Mouse (Mus musculus) left cerebral cortex, postnatal 25 days (tissue): ENCODE results near the gene Ebp. TPM values are rescaled to one million over a fixed set of nuclear protein-coding genes. Genes with fewer than 3 reads are reported as not detected.

ENCODE experiments used
- DNase-seq, 2 experiments: peaks; one replicate each; pipeline ENCODE4 v3.0.0; 2022; ENCODE audit warnings: low spot score in 2 of 2, mixed read lengths in 1 of 2
- intact Hi-C: fragments of 180-260 bp; cut with DNase I; formaldehyde crosslinking; loops from one replicate; pipeline ENCODE4 v1.15.1; 2025
- total RNA-seq, 2 experiments: library from RNA; stranded (reverse); gene quantifications; 2 replicates each; pipeline ENCODE4 v1.2.3; 2021

Gene Ebp
- total RNA-seq = 10 to 100 TPM; 35.6 to 41.4 TPM

GRCm38 (mm10) chrX:8193419-8193723 is at the start of gene Ebp:
Gene Ebp (minus strand): TSS chrX:8193512.
- intact Hi-C loops = loop anchor here (5.0 kb wide), 1 partner anchor 59 kb away; the partner anchor contains the start of gene Ftsj1
- peak; percentile 44 to 71 for DNase-seq

- DNase-seq = no peak
- intact Hi-C loops = no loop called here
These were observed 45.6 kb upstream of the Ebp start for GRCm38 (mm10) chrX:8238804-8239395.

GRCm38 (mm10) chrX:8236704-8237103 is 43.4 kb upstream of the Ebp start:
- no peak for DNase-seq
- intact Hi-C loops = no loop called here

- no peak for DNase-seq
- intact Hi-C loops = no loop called here
These were observed 40.3 kb upstream of the Ebp start for GRCm38 (mm10) chrX:8233602-8234001.

DNA sequence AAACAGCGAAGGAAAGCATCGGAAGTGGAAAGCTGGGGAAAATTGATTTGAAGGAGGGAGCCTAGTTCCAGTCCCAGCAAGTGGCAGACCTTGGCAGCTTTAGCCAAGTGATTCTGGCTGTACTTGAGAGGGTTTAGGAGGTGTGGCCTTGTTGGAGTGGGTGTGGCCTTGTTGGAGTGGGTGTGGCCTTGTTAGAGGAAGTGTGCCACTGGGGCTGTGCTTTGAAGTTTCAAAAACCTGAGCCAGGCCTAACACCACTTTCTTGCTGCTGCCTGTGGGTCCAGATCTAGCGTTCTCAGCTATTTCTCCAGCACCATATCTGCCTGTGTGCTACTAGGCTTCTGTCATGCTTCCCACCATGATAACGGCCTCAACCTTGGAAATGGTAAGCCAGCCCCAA is 37.0 kb upstream of the Ebp start:
- intact Hi-C loops = no loop called here
- DNase-seq = no peak

DNA sequence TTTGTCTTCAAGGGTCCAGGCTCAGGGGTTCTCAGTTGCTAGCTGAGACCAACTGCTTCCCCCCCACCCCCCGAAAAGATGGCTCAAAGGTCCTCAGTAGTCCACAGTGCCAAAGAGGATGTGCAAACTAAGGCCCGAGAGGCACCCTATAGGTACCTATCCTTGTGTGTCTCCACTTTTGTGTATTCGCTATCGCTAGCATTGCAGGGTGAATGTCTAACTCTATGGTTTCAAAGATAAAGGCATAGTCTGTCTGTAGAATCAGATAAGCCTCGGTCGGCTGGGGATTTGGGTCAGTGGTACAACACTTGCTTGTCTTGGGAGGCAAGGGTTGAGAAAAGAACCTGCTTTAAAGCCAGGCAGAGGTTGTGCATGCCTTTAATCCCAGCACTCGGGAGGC is 30.2 kb upstream of the Ebp start:
- no peak for DNase-seq
- intact Hi-C loops = no loop called here

GRCm38 (mm10) chrX:8222678-8223421 is 29.5 kb upstream of the Ebp start:
- intact Hi-C loops = loop anchor here (1.0 kb wide), 1 partner anchor 17 kb away; the partner anchor contains the start of gene Porcn
- DNase-seq = peak; percentile 42 to 70

DNA sequence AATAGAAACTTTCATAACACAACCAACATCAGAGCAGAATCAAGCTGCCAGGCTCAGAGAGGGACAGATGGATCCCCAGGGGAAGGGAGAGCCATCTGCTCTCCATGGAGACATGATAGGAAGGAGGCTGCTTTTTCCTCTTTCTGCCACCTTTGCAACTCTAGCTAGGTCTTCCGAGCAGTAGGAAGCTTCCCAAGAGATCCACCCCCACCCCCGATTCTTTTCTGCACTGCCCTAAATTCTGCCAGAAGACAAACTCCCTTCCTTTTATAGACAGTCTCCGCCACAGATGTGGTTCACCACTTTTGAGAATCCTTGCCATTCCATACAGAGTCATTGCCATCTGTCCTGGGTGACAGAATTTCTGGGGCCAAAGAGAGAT is 29.0 kb upstream of the Ebp start:
- intact Hi-C loops = loop anchor here (1.0 kb wide), 1 partner anchor 16 kb away; the partner anchor contains the start of gene Porcn
- DNase-seq = peak; percentile 59 to 88

- no peak for DNase-seq
- intact Hi-C loops = no loop called here
These were observed 26.3 kb upstream of the Ebp start for GRCm38 (mm10) chrX:8219651-8220050.

- intact Hi-C loops = no loop called here
- no peak for DNase-seq
These were observed 24.8 kb upstream of the Ebp start for GRCm38 (mm10) chrX:8218114-8218513.

DNA sequence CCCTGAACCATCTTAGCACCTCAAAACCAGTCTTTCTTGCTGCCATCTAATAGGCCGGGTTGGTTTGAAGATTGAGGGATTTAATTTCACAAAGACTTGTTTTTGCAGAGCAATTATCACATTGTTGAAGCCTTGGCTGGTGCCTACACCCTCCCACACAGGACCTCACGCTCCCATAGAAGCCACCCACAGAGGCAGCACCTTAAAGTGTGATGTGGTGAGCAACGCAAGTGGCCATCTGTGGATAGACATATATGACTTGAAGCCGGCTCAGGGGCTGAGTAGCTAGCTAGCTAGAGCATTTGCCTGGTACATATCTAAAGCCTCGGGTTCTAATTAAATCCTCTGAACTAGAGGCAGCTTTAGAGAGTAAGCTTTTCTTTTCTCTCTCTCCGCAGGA is 24.1 kb upstream of the Ebp start:
- peak; percentile 28 to 81 for DNase-seq
- intact Hi-C loops = no loop called here

- no peak for DNase-seq
These were observed 18.3 kb upstream of the Ebp start for GRCm38 (mm10) chrX:8211490-8212207.

DNA sequence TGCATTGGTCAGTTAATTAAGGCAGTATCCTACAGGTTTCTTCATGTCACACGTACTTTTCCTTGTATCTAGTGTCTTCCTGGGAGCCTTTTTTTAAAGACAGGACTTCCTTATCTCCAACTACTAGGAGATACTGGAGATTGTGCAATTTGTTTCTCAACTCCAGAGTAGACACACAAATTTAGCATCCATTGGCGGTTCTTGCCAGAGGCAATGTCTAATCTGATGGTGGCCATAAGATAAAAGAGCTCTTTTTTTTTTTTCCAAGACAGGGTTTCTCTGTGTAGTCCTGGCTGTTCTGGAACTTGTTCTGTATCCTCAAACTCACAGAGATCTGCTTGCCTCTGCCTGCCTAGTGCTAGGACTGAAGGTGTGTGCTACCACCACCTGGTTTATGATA is 16.4 kb upstream of the Ebp start:
- intact Hi-C loops = no loop called here
- no peak for DNase-seq

More at GRCm38 (mm10) chrX:8211490-8212207, 18.3 kb upstream of the Ebp start:
- intact Hi-C loops = no loop called here

DNA sequence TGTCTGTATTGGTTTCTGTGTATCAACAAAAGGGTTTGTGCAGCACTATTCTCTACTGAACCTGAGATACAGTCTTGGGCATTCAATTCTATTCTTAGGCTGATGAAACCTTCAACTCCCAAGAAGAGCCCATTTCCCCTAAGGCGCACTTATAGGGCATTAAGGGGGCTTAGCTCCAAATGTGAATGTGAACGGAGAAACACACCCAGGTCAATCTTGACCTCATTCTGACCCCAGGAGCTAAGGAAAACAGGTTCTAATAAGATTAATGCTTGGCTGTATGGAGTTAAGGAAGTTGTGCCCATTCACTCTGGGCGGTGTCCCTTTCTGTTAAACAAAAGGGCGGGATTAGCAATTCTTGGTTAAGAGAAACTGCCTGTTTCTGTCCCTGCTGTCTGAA is 13.9 kb upstream of the Ebp start:
- intact Hi-C loops = no loop called here
- no peak for DNase-seq

DNA sequence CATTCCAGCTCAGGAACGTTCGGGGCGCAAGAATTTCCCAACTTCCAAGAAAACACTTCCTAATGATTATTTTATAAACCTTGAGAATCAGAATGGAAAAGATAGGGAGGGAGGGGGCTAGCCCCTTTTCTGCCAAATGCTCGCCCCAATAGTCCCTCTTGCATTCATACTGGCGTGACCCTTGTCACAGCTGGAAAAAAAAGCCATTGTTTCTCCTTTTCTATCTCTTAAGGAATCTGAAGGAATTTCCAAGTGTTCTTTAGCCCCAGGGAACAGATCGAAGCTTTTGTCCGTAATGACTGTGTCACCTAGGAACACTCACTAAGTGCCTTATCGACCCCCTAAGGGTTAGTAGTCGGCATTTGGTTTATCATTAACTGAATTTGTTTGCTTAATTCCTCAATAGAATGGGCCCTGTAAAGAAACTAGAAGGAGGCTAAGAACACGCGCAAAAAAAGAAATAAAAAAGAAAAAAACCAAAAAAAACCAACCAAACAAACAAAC is 13.4 kb upstream of the Ebp start:
- intact Hi-C loops = loop anchor here (1.0 kb wide), 1 partner anchor 16 kb away; no protein-coding TSS in a partner anchor
- DNase-seq = no peak

DNA sequence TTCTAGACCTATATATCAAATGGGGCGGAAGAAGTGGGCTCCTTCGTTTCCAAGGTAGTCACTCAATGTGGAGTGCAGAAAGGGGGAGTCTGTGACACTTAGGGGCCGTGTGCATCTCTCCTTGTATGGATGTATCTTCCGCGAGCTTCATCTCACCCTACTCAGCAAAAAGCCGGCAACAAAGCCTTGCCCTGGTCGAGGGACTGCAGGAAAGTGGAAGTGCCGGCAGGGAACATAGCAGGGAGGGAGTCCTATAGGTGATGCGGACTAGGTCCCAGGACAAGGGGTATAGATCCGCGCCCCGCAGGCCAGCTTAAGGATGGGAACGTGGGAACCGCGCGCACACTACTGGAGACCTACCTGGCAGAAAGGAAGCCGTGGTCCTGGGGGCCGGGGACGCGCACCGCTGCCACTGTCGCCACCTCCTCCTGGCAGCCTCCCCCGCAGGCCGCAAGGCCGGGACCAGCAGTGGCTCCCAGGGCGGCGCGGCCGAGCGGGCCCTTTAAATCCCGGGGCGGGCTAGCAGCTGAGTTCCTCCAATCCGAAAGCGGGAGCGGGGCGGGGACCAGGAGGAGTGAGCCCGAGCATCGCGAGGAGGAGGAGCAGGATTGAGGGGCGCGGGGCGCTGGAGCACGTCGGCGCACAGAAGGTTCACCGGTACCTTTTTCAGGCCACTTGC is 12.8 kb upstream of the Ebp start, which contains the start of gene Porcn:
Porcn (minus strand) TSS at position 511 of the 679 bp plus-strand sequence.
- peak; percentile 76 to 86 for DNase-seq
- intact Hi-C loops = loop anchor here (1.0 kb wide), 1 partner anchor 16 kb away; no protein-coding TSS in a partner anchor

GRCm38 (mm10) chrX:8205551-8205950 is 12.2 kb upstream of the Ebp start:
- intact Hi-C loops = no loop called here
- DNase-seq = peak in 1 of 2 experiments; percentile 35

DNA sequence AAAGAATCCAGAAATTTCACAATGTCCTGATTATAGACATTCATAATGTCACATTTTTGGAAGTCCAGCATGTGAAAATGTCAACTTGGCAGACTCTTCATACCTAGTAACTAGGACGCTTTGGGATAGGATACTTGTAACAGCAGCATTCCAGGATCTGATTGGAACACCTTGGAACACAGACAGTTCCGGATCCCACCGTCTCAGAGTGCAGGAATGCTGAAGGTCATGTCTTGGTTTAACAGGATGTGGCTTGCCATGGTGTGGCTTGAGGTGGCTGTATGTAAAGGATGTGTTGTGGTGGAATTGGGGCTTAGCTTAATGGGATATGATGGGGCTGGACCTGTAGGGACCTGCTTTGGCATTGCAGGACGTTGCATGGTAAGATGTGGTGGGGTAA is 11.8 kb upstream of the Ebp start:
- DNase-seq = peak in 1 of 2 experiments; percentile 3
- intact Hi-C loops = no loop called here

- DNase-seq = no peak
- intact Hi-C loops = no loop called here
These were observed 10.8 kb upstream of the Ebp start for GRCm38 (mm10) chrX:8204076-8204475.

- DNase-seq = no peak
- intact Hi-C loops = no loop called here
These were observed 9.8 kb upstream of the Ebp start for GRCm38 (mm10) chrX:8203105-8203504.
